Mouse (Mus musculus): ENCODE measurements at regions not wholly inside any gene's neighbourhood (a gene's known extent, or its start where the extent isn't known, plus 50 kb on each side); places are given as distances from the start of the nearest gene placed in this dataset.

GRCm38 (mm10) chr8:25329791-25330190 lies 505.6 kb upstream of the Adam5 start:
- Histone ChIP-seq H3K36me3 (no peaks in the 10 kb centered on the region), H3K27ac (peak overlapping the region; percentile 75; the same call in 1 of the 2 replicates)
- 43% methylated on average over 1 of the region's 1 CpGs for WGBS

DNA sequence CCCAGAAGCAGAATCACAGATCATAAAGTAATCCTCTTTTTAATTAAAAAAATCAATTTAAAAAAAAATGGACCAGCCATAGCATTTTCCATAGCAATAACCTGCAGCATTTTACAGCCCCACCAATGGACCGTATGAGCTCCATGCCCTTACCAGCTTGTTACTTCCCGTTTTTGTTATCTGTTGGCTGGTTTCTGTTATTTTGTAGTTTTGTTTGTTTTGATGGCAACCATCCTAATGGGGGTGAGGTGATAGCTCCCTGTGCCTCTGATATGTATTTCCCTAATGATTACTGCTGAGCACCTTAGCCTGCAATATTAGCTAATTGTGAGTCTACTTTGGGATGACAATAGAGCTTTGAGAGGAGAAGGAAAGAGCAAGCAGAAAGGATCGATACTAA lies 504.1 kb upstream of the Adam5 start:
- 70% methylated on average over 3 of the region's 3 CpGs for WGBS
- H3K4me3 ChIP-seq (replicated peaks): no peak overlapping the region
- no peaks in the 10 kb centered on the region for H3K9me3 ChIP-seq (replicated peaks)
- ATAC-seq (replicated peaks; ENCODE audit: low FRiP score): no peak
- H3K9ac ChIP-seq: no peak overlapping the region
- H3K4me2 ChIP-seq: no peak overlapping the region
- peaks cover 49% of the 10 kb centered on the region for H3K4me1 ChIP-seq
- H3K36me3 ChIP-seq: no peaks in the 10 kb centered on the region
- H3K27ac ChIP-seq: no peak overlapping the region
- no peaks in the 10 kb centered on the region for H3K27me3 ChIP-seq

More at GRCm38 (mm10) chr8:25329791-25330190, 505.6 kb upstream of the Adam5 start:
- H3K4me2 ChIP-seq: no peak overlapping the region
- H3K4me1 ChIP-seq: peaks cover 40% of the 10 kb centered on the region
- no peak overlapping the region for H3K9ac ChIP-seq
- H3K4me3 ChIP-seq (replicated peaks): no peak overlapping the region
- H3K9me3 ChIP-seq (replicated peaks): no peaks in the 10 kb centered on the region
- ATAC-seq (replicated peaks; ENCODE audit: low FRiP score): no peak
- no peaks in the 10 kb centered on the region for H3K27me3 ChIP-seq

DNA sequence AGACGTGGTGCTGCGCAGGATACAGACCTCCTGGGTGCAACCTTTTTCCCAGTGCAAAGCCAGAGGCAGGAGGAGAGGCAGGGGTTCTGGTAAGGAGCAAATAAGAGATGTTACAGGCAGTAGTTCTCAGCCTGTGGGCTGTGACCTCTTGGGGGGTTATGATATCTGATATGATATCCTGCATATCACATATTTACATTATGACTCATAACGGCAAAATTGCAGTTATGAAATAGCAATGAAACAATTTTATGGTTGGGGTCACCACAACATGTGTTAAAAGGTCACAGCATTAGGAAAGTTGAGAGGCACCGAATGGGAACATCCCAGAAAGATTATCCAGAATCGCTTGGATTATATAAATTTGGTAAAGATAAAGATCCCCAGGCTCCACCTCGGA lies 502.8 kb upstream of the Adam5 start:
- WGBS: 86% methylated on average over 6 of the region's 6 CpGs

GRCm38 (mm10) chr8:25326257-25326656 lies 502.1 kb upstream of the Adam5 start:
- no peak overlapping the region for H3K4me3 ChIP-seq (replicated peaks)
- no peak overlapping the region for H3K9ac ChIP-seq
- peaks cover 30% of the 10 kb centered on the region for H3K4me1 ChIP-seq
- H3K27ac ChIP-seq: no peak overlapping the region
- ATAC-seq (replicated peaks; ENCODE audit: low FRiP score): no peak
- no peak overlapping the region for H3K4me2 ChIP-seq
- no peaks in the 10 kb centered on the region for H3K27me3 ChIP-seq
- 77% methylated on average over 12 of the region's 12 CpGs for WGBS
- no peaks in the 10 kb centered on the region for H3K9me3 ChIP-seq (replicated peaks)
- no peaks in the 10 kb centered on the region for H3K36me3 ChIP-seq

More for the DNA sequence above, 502.8 kb upstream of the Adam5 start:
- no peak overlapping the region for H3K27ac ChIP-seq
- no peaks in the 10 kb centered on the region for H3K27me3 ChIP-seq
- no peak overlapping the region for H3K4me3 ChIP-seq (replicated peaks)
- peaks cover 37% of the 10 kb centered on the region for H3K4me1 ChIP-seq
- no peaks in the 10 kb centered on the region for H3K36me3 ChIP-seq
- no peak for ATAC-seq (replicated peaks; ENCODE audit: low FRiP score)
- H3K9me3 ChIP-seq (replicated peaks): no peaks in the 10 kb centered on the region
- no peak overlapping the region for H3K9ac ChIP-seq
- H3K4me2 ChIP-seq: no peak overlapping the region

DNA sequence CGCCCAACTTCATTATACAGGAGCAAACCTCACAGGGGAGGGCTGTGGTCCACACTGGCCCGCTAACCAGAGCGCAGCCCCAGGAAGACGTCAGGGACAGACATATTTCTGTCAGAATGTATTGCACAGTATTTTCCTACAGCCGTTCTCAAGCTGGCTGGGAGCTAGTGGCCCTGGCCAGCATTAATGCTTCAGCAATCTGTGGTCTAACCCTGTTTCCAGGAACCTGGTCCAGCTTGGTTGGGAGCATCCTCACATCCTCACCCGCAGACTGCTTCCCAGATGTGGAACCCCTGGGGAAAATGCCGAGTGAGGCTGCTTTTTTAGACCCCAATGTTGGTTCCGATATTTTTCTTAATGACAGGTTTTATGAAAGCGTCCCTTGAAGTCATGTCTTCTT lies 500.6 kb upstream of the Adam5 start:
- Histone ChIP-seq H3K4me2 (no peak overlapping the region), H3K9ac (no peak overlapping the region), H3K9me3 (replicated peaks) (no peaks in the 10 kb centered on the region; the same call in 1 of the 2 replicates), H3K27ac (no peak overlapping the region), H3K4me3 (replicated peaks) (no peak overlapping the region), H3K4me1 (peaks cover 19% of the 10 kb centered on the region), H3K27me3 (no peaks in the 10 kb centered on the region), H3K36me3 (no peaks in the 10 kb centered on the region)
- ATAC-seq (replicated peaks; ENCODE audit: low FRiP score): no peak
- WGBS: 81% methylated on average over 9 of the region's 9 CpGs

DNA sequence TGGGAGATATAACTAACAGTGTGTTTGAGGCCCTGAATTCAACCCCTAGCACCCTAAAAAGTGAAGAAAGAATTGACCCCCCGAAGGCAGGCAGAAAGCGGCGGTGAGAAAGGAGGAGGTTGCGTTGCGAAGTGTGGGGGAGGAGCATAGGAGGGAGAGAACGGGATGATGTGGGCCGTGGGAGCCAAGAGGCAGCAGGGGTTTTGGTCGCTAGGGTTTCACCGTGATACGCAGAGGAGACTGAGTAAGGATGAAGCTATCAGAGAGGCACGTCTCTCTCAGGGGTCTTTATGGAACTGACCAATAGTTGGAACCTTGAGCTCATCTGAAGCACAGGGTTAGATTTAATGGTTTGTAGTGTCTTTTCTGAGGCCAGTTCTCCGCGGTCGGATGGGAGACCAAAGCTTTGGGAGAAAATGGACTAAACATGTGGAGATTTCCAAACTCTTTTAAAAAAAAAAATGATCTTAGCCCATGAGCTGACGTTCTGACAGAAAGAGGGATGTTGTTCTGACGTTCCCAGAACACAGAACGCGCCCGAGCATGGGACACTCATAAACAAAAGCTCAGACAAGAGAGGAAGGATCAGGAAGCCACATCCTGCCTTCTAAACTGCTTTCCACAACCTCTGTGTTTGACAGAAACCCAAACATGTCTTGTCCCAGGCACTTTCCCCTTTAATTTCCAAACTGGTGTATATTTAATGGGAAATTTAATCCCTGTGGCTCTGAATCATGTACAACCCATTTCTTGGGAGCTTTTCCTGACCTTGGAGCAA lies 499.7 kb upstream of the Adam5 start:
- 30% methylated on average over 19 of the region's 19 CpGs for WGBS
- Histone ChIP-seq H3K27ac (peak overlapping the region; percentile 13; the same call in 1 of the 2 replicates), H3K4me2 (peak overlapping the region; percentile 39; the same call in 1 of the 2 replicates), H3K4me3 (replicated peaks) (no peak overlapping the region), H3K9me3 (replicated peaks) (no peaks in the 10 kb centered on the region; the same call in 1 of the 2 replicates), H3K4me1 (peaks cover 12% of the 10 kb centered on the region), H3K36me3 (no peaks in the 10 kb centered on the region), H3K27me3 (no peaks in the 10 kb centered on the region), H3K9ac (no peak overlapping the region)
- ATAC-seq (replicated peaks; ENCODE audit: low FRiP score): no peak

DNA sequence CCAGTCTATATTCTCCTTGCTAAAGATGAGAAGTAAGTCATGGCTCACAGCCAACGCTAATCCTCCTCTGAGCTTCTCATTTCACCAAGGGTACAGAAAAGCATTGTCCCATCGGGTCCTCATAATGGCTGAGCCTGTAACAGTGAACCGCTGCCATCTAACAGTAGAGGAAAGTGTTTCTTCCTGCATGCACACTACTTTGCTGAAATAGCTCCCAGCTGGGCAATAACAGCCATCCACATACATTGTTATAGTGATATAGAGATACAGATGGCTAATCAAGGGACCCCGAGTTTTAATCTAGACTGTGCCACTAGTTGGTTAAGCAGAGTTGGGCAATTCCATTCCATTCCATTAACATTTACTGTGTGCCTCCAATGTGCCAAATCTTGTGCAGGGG lies 492.2 kb upstream of the Adam5 start:
- Histone ChIP-seq H3K36me3 (no peaks in the 10 kb centered on the region), H3K4me1 (peaks cover 8% of the 10 kb centered on the region), H3K4me2 (no peak overlapping the region), H3K4me3 (replicated peaks) (no peak overlapping the region), H3K9ac (no peak overlapping the region), H3K27ac (no peak overlapping the region), H3K27me3 (no peaks in the 10 kb centered on the region), H3K9me3 (replicated peaks) (no peaks in the 10 kb centered on the region; the same call in 1 of the 2 replicates)
- ATAC-seq (replicated peaks; ENCODE audit: low FRiP score): no peak
- WGBS: 88% methylated on average over 4 of the region's 4 CpGs

DNA sequence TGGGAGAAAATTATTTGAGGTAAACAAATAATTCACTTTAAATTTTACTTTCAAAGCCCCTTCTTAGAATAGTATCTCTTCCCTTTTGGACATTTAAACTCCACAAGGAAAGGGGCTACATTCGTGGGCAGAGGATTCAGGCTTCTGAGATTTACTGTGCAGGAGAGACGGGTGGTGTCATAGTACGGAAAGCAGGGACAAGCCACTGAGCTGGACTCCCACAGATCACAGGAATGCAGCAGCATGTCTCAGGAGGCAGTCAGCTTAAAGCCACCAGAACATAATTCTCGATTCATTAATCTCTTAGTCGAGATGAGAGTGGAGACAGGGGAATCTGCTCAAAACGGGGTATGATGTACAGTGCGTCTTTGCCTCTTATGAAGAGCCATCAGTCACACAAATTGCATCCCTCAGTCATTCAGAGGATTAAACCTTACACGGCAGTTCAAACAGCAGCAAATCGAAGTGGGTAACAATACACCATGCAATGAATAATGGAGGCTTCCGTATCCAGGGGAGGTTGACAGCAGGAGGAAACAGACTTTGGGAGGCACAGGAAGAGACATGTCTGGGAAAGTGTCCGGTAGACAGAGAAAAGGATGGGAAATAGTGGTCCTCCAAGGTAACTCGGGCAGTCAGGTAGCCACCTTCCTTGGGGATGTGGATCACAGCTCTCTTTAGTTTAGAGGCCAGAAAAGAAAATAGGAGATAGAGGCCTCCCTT lies 487.8 kb upstream of the Adam5 start:
- 16% methylated on average over 12 of the region's 12 CpGs for WGBS

DNA sequence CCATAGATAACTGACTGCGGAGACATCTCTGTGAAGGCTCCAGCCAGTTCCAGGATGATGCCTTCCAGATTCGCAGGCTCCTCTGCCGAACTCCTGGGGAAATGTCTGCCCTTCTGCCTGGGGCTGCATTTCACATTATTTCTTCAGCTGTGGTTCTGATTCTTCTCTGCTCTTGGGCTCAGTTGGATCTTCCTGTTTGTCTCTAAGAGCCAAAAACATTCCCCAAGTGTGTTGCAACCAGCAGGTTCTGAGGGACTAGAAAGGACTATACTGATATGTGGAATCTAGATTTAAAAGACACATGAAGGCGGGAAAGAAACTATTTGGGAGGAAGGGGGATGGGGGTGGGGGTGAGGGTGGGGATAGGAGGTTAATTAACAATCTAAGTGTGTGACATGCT lies 483.8 kb upstream of the Adam5 start:
- Histone ChIP-seq H3K9me3 (replicated peaks) (no peaks in the 10 kb centered on the region), H3K27ac (peak overlapping the region; percentile 9; the same call in 1 of the 2 replicates), H3K9ac (no peak overlapping the region), H3K36me3 (no peaks in the 10 kb centered on the region), H3K4me3 (replicated peaks) (no peak overlapping the region), H3K4me2 (no peak overlapping the region), H3K27me3 (no peaks in the 10 kb centered on the region), H3K4me1 (peaks cover 46% of the 10 kb centered on the region)
- 91% methylated on average over 4 of the region's 4 CpGs for WGBS
- no peak for ATAC-seq (replicated peaks; ENCODE audit: low FRiP score)

More for the DNA sequence above, 487.8 kb upstream of the Adam5 start:
- Histone ChIP-seq H3K9me3 (replicated peaks) (no peaks in the 10 kb centered on the region), H3K27ac (peak overlapping the region; percentile 84), H3K4me2 (peak overlapping the region; percentile 41), H3K9ac (no peak overlapping the region), H3K4me1 (peaks cover 28% of the 10 kb centered on the region), H3K4me3 (replicated peaks) (no peak overlapping the region), H3K36me3 (no peaks in the 10 kb centered on the region), H3K27me3 (no peaks in the 10 kb centered on the region)
- ATAC-seq (replicated peaks; ENCODE audit: low FRiP score): peak; percentile 75

GRCm38 (mm10) chr8:25307511-25307910 lies 483.3 kb upstream of the Adam5 start:
- H3K9ac ChIP-seq: no peak overlapping the region
- ATAC-seq (replicated peaks; ENCODE audit: low FRiP score): no peak
- no peak overlapping the region for H3K4me3 ChIP-seq (replicated peaks)
- peaks cover 46% of the 10 kb centered on the region for H3K4me1 ChIP-seq
- H3K27ac ChIP-seq: peak overlapping the region; percentile 61
- H3K27me3 ChIP-seq: no peaks in the 10 kb centered on the region
- no peaks in the 10 kb centered on the region for H3K36me3 ChIP-seq
- no peak overlapping the region for H3K4me2 ChIP-seq
- H3K9me3 ChIP-seq (replicated peaks): no peaks in the 10 kb centered on the region
- whole genome bisulfite sequencing: 77% methylated on average over 11 of the region's 11 CpGs

DNA sequence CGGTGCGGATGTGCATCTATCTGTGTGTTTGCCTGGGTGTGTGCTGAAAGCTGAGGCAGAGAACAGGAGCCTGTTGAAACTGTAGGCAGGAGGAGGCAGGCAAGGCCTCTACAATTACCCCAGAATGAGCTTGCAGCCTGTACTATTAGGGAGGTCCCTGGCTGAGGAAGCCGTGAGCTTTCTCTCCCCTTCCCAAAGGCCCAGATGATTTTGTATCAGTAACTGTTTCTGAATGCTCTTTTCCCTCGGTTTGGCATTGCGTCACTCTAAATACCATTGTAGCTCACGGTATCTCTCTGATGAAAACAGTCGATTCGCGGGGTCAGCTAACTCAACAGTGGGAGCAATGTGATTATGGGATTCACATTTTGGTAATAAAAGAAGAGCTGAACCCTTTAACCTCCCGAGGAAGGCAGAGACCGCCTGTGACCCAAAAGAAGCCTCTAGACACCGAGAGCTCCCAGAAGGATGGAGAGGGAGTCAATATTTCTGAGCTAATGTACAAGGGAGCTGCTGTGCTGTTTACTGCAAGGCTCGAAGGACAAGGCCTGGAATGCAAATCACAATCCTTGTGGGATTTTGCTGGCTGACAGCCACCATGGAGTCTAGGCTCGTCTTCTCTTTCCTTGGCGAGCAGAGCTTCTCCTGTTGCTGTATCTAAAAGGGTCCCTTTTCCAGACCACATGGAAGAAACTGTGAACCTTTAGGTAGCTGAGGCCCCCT lies 482.8 kb upstream of the Adam5 start:
- Histone ChIP-seq H3K4me3 (replicated peaks) (no peak overlapping the region), H3K4me1 (peaks cover 41% of the 10 kb centered on the region), H3K27me3 (no peaks in the 10 kb centered on the region), H3K36me3 (no peaks in the 10 kb centered on the region), H3K9ac (no peak overlapping the region), H3K9me3 (replicated peaks) (no peaks in the 10 kb centered on the region), H3K4me2 (no peak overlapping the region), H3K27ac (peak overlapping the region; percentile 61)
- 59% methylated on average over 15 of the region's 15 CpGs for WGBS
- ATAC-seq (replicated peaks; ENCODE audit: low FRiP score): no peak

Data from kidney, embryonic 15.5 days (tissue).